Mouse (Mus musculus): ENCODE measurements around the gene Erv3. TPM values are rescaled to one million over a fixed set of nuclear protein-coding genes. Genes with fewer than 3 reads are reported as not detected.

Erv3 gene
- polyA plus RNA-seq, 1 experiment from 2014 or later = not detected

DNA sequence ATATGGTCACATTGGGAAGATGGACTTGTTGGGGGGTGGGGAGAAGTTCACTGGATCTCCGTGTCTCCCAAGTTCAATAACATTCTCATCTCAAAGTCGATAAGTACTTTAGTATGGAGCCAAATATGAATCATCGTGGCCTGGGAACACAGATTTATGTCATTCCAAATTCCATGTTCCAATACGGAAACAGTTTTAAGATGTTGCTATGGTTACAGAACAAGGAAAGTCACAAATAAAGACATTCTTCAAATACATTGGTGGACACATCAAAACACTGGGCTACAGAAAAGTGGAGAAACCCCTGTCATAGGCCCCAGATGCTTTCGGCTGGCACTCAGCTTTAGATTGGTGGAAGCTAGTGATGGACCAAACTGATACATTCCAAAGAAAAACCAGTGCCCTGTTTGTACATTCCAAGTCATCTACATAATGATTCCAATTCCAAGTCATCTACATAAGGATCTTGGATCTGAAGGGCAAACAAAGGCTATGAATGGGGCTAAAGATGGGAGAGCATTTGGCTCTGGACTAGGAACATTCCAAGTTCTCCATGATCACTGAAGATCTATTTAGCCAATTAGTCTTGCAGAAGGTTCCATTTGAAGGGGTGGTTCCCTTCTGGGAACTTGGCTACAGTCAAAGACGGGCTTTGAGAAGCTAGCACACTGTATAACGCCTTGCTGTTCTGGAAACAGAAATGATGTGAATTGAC, 17.2 kb upstream of the Erv3 start:
- Histone ChIP-seq H3K4me3 (ENCODE audit: low read length) (no peak overlapping the region), H3K9me3 (replicated peaks; ENCODE audit: control insufficient read depth, low read length) (peaks cover 4% of the 10 kb centered on the region; the same call in 1 of the 2 replicates), H3K36me3 (ENCODE audit: control insufficient read depth, insufficient read depth) (no peaks in the 10 kb centered on the region), H3K27ac (ENCODE audit: low read length) (no peak overlapping the region), H3K4me1 (ENCODE audit: control insufficient read depth, insufficient read depth, low read length) (no peaks in the 10 kb centered on the region), H3K4me2 (ENCODE audit: low read depth, low read length) (no peak overlapping the region), H3K27me3 (ENCODE audit: control insufficient read depth, insufficient read depth, low read length) (no peaks in the 10 kb centered on the region), H3K9ac (ENCODE audit: low read length) (no peak overlapping the region)
- WGBS = 88% methylated on average over 7 of the region's 7 CpGs
- no peak for ATAC-seq (replicated peaks; ENCODE audit: extremely low read depth, insufficient read depth, low FRiP score)

- no peaks in the 10 kb centered on the region for H3K27me3 ChIP-seq (ENCODE audit: control insufficient read depth, insufficient read depth, low read length)
- H3K36me3 ChIP-seq (ENCODE audit: control insufficient read depth, insufficient read depth) = no peaks in the 10 kb centered on the region
- no peak for ATAC-seq (replicated peaks; ENCODE audit: extremely low read depth, insufficient read depth, low FRiP score)
- H3K9me3 ChIP-seq (replicated peaks; ENCODE audit: control insufficient read depth, low read length) = peaks cover 5% of the 10 kb centered on the region; the same call in 1 of the 2 replicates
- no peak overlapping the region for H3K9ac ChIP-seq (ENCODE audit: low read length)
- no peak overlapping the region for H3K4me2 ChIP-seq (ENCODE audit: low read depth, low read length)
- no peaks in the 10 kb centered on the region for H3K4me1 ChIP-seq (ENCODE audit: control insufficient read depth, insufficient read depth, low read length)
- H3K4me3 ChIP-seq (ENCODE audit: low read length) = no peak overlapping the region
- H3K27ac ChIP-seq (ENCODE audit: low read length) = no peak overlapping the region
- 74% methylated on average over 1 of the region's 1 CpGs for WGBS
Measured at GRCm38 (mm10) chr2:131873376-131873775, 13.8 kb upstream of the Erv3 start.

DNA sequence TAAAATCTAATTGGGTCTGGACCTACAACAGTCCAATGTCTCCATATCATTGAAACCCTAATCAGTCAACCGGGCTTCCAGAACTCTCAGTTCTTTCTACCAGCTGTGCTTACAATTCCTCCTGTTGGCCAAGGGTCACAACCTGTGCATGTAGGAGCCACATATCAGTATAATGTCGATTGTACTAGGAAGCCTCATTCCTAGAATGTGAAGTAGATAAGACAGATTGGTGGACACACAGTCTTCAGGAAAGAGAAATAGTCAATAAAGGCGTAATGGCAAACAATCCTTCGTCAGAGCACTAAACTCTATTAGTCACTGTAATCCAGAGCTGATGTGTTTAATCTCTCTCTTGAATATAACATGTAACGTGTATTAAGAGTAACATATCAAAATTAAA, 9.4 kb upstream of the Erv3 start:
- no peaks in the 10 kb centered on the region for H3K36me3 ChIP-seq (ENCODE audit: control insufficient read depth, insufficient read depth)
- no peak overlapping the region for H3K9ac ChIP-seq (ENCODE audit: low read length)
- H3K4me2 ChIP-seq (ENCODE audit: low read depth, low read length) = no peak overlapping the region
- H3K4me1 ChIP-seq (ENCODE audit: control insufficient read depth, insufficient read depth, low read length) = no peaks in the 10 kb centered on the region
- no peaks in the 10 kb centered on the region for H3K27me3 ChIP-seq (ENCODE audit: control insufficient read depth, insufficient read depth, low read length)
- no peak overlapping the region for H3K4me3 ChIP-seq (ENCODE audit: low read length)
- ATAC-seq (replicated peaks; ENCODE audit: extremely low read depth, insufficient read depth, low FRiP score) = no peak
- H3K27ac ChIP-seq (ENCODE audit: low read length) = no peak overlapping the region
- peaks cover 5% of the 10 kb centered on the region; the same call in 1 of the 2 replicates for H3K9me3 ChIP-seq (replicated peaks; ENCODE audit: control insufficient read depth, low read length)
- 78% methylated on average over 5 of the region's 5 CpGs for WGBS

GRCm38 (mm10) chr2:131866676-131867075, 7.1 kb upstream of the Erv3 start:
- no peak overlapping the region for H3K4me2 ChIP-seq (ENCODE audit: low read depth, low read length)
- H3K27ac ChIP-seq (ENCODE audit: low read length) = no peak overlapping the region
- H3K9ac ChIP-seq (ENCODE audit: low read length) = no peak overlapping the region
- H3K4me3 ChIP-seq (ENCODE audit: low read length) = no peak overlapping the region
- H3K36me3 ChIP-seq (ENCODE audit: control insufficient read depth, insufficient read depth) = no peaks in the 10 kb centered on the region
- H3K4me1 ChIP-seq (ENCODE audit: control insufficient read depth, insufficient read depth, low read length) = no peaks in the 10 kb centered on the region
- no peaks in the 10 kb centered on the region for H3K27me3 ChIP-seq (ENCODE audit: control insufficient read depth, insufficient read depth, low read length)
- ATAC-seq (replicated peaks; ENCODE audit: extremely low read depth, insufficient read depth, low FRiP score) = no peak
- H3K9me3 ChIP-seq (replicated peaks; ENCODE audit: control insufficient read depth, low read length) = 0 out of 2 replicates have a peak, but pooled peaks cover under 1% of the 10 kb centered on the region

GRCm38 (mm10) chr2:131864262-131864796, 4.8 kb upstream of the Erv3 start:
- 75% methylated on average over 2 of the region's 2 CpGs for WGBS
- Histone ChIP-seq H3K4me3 (ENCODE audit: low read length) (no peak overlapping the region), H3K9me3 (replicated peaks; ENCODE audit: control insufficient read depth, low read length) (0 out of 2 replicates have a peak, but pooled peaks cover 2% of the 10 kb centered on the region), H3K27ac (ENCODE audit: low read length) (no peak overlapping the region), H3K9ac (ENCODE audit: low read length) (no peak overlapping the region), H3K4me1 (ENCODE audit: control insufficient read depth, insufficient read depth, low read length) (no peaks in the 10 kb centered on the region), H3K36me3 (ENCODE audit: control insufficient read depth, insufficient read depth) (no peaks in the 10 kb centered on the region), H3K27me3 (ENCODE audit: control insufficient read depth, insufficient read depth, low read length) (no peaks in the 10 kb centered on the region), H3K4me2 (ENCODE audit: low read depth, low read length) (no peak overlapping the region)
- no peak for ATAC-seq (replicated peaks; ENCODE audit: extremely low read depth, insufficient read depth, low FRiP score)

DNA sequence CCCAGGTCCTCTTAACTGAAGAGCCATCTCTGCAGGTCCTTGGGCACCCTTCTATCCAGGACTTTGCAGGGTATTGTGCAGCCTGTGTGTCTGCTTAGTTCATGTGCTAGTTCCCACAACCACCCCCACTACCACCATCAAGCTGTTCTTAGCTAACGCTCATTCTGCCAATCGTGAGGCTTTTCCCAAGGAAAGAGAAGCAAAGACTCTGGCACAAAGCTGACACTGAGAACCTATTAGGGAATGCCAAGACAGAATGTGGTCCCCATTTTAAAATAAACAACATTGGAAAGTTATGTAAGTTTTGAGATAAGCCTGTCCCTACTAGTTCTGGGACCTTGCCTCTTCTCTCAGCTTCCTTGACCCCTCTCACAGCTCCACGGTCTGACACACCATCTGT, 3.9 kb upstream of the Erv3 start:
- no peaks in the 10 kb centered on the region for H3K27me3 ChIP-seq (ENCODE audit: control insufficient read depth, insufficient read depth, low read length)
- no peak overlapping the region for H3K4me2 ChIP-seq (ENCODE audit: low read depth, low read length)
- no peaks in the 10 kb centered on the region for H3K4me1 ChIP-seq (ENCODE audit: control insufficient read depth, insufficient read depth, low read length)
- no peak overlapping the region for H3K27ac ChIP-seq (ENCODE audit: low read length)
- no peak overlapping the region for H3K4me3 ChIP-seq (ENCODE audit: low read length)
- ATAC-seq (replicated peaks; ENCODE audit: extremely low read depth, insufficient read depth, low FRiP score) = no peak
- H3K9me3 ChIP-seq (replicated peaks; ENCODE audit: control insufficient read depth, low read length) = 0 out of 2 replicates have a peak, but pooled peaks cover 2% of the 10 kb centered on the region
- no peaks in the 10 kb centered on the region for H3K36me3 ChIP-seq (ENCODE audit: control insufficient read depth, insufficient read depth)
- 56% methylated on average over 3 of the region's 3 CpGs for WGBS
- H3K9ac ChIP-seq (ENCODE audit: low read length) = no peak overlapping the region

DNA sequence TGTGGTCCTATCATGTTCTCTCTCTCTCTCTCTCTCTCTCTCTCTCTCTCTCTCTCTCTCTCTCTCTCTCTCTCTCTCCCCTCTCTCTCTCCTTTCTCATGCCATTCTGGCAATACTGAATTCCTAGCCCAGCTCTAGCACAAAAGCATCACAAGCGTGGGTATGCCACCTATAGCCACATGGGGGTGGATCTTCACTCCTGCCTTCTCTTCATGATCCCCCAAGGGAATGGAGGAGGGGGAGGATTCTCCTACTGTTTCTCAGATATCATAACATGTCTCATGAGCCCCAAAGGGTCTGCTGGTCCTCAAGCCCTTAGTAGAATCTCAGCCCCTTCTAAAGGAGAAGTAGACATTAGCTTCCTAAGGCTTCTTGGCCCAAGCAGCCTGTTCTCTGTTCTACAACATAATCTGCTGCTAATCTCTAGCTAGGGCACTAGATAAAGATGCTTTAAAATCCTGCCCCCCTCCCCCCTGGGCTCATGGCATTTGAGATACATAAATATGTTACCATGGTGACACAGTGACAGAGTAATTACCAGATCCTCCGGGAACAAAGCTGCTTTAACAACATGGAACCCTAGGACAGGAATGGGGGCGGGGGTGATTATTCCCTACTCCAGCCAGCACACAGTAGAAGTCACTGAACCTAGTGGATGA, 3.2 kb upstream of the Erv3 start:
- no peaks in the 10 kb centered on the region for H3K27me3 ChIP-seq (ENCODE audit: control insufficient read depth, insufficient read depth, low read length)
- H3K27ac ChIP-seq (ENCODE audit: low read length) = no peak overlapping the region
- ATAC-seq (replicated peaks; ENCODE audit: extremely low read depth, insufficient read depth, low FRiP score) = no peak
- H3K9ac ChIP-seq (ENCODE audit: low read length) = no peak overlapping the region
- 61% methylated on average over 3 of the region's 3 CpGs for WGBS
- H3K4me1 ChIP-seq (ENCODE audit: control insufficient read depth, insufficient read depth, low read length) = no peaks in the 10 kb centered on the region
- H3K4me3 ChIP-seq (ENCODE audit: low read length) = no peak overlapping the region
- no peak overlapping the region for H3K4me2 ChIP-seq (ENCODE audit: low read depth, low read length)
- H3K36me3 ChIP-seq (ENCODE audit: control insufficient read depth, insufficient read depth) = no peaks in the 10 kb centered on the region
- 0 out of 2 replicates have a peak, but pooled peaks cover 2% of the 10 kb centered on the region for H3K9me3 ChIP-seq (replicated peaks; ENCODE audit: control insufficient read depth, low read length)

- Histone ChIP-seq H3K4me2 (ENCODE audit: low read depth, low read length) (no peak overlapping the region), H3K27me3 (ENCODE audit: control insufficient read depth, insufficient read depth, low read length) (no peaks in the 10 kb centered on the region), H3K36me3 (ENCODE audit: control insufficient read depth, insufficient read depth) (no peaks in the 10 kb centered on the region), H3K9ac (ENCODE audit: low read length) (no peak overlapping the region), H3K9me3 (replicated peaks; ENCODE audit: control insufficient read depth, low read length) (0 out of 2 replicates have a peak, but pooled peaks cover 2% of the 10 kb centered on the region), H3K4me3 (ENCODE audit: low read length) (no peak overlapping the region), H3K4me1 (ENCODE audit: control insufficient read depth, insufficient read depth, low read length) (no peaks in the 10 kb centered on the region), H3K27ac (ENCODE audit: low read length) (no peak overlapping the region)
- no peak for ATAC-seq (replicated peaks; ENCODE audit: extremely low read depth, insufficient read depth, low FRiP score)
Measured at GRCm38 (mm10) chr2:131857838-131858237, 1.7 kb downstream of the Erv3 start.

- no peak overlapping the region for H3K27ac ChIP-seq (ENCODE audit: low read length)
- no peaks in the 10 kb centered on the region for H3K36me3 ChIP-seq (ENCODE audit: control insufficient read depth, insufficient read depth)
- no peaks in the 10 kb centered on the region for H3K27me3 ChIP-seq (ENCODE audit: control insufficient read depth, insufficient read depth, low read length)
- H3K9me3 ChIP-seq (replicated peaks; ENCODE audit: control insufficient read depth, low read length) = no peaks in the 10 kb centered on the region
- no peak overlapping the region for H3K4me3 ChIP-seq (ENCODE audit: low read length)
- peaks cover 3% of the 10 kb centered on the region; the same call in 1 of the 2 replicates for H3K4me1 ChIP-seq (ENCODE audit: control insufficient read depth, insufficient read depth, low read length)
- no peak for ATAC-seq (replicated peaks; ENCODE audit: extremely low read depth, insufficient read depth, low FRiP score)
- H3K4me2 ChIP-seq (ENCODE audit: low read depth, low read length) = no peak overlapping the region
- no peak overlapping the region for H3K9ac ChIP-seq (ENCODE audit: low read length)
- 62% methylated on average over 4 of the region's 4 CpGs for WGBS
Measured at GRCm38 (mm10) chr2:131853719-131854118, 5.8 kb downstream of the Erv3 start.

Measured in heart, embryonic 16.5 days (tissue).